Mouse (Mus musculus) urinary bladder, postnatal 25 days (tissue): ENCODE results near the gene Cacna1d.

Source experiments
- DNase-seq: peaks from one replicate; pipeline ENCODE4 v3.0.0; 2022; ENCODE audit warnings: low spot score

Cacna1d gene

GRCm38 (mm10) chr14:30329109-30329508, 162.1 kb downstream of the Cacna1d start:
- DNase-seq: no peak

- DNase-seq: no peak
Measured at GRCm38 (mm10) chr14:30327452-30327851, 163.8 kb downstream of the Cacna1d start.

- no peak for DNase-seq
Measured at GRCm38 (mm10) chr14:30327051-30327450, 164.2 kb downstream of the Cacna1d start.

GRCm38 (mm10) chr14:30326226-30326625, 165.0 kb downstream of the Cacna1d start:
- DNase-seq: no peak

- DNase-seq: no peak
Measured at GRCm38 (mm10) chr14:30324994-30325393, 166.3 kb downstream of the Cacna1d start.

GRCm38 (mm10) chr14:30318715-30319437, 172.4 kb downstream of the Cacna1d start:
- DNase-seq: no peak

- DNase-seq: no peak
Measured at GRCm38 (mm10) chr14:30318293-30318692, 173.0 kb downstream of the Cacna1d start.

- no peak for DNase-seq
Measured at GRCm38 (mm10) chr14:30317616-30318015, 173.6 kb downstream of the Cacna1d start.

GRCm38 (mm10) chr14:30311206-30311889, 179.9 kb downstream of the Cacna1d start:
- DNase-seq: no peak

- no peak for DNase-seq
Measured at GRCm38 (mm10) chr14:30310236-30310635, 181.0 kb downstream of the Cacna1d start.

GRCm38 (mm10) chr14:30306221-30306620, 185.0 kb downstream of the Cacna1d start:
- DNase-seq: no peak

GRCm38 (mm10) chr14:30299946-30300345, 191.3 kb downstream of the Cacna1d start:
- no peak for DNase-seq

- DNase-seq: no peak
Measured at GRCm38 (mm10) chr14:30297492-30297891, 193.8 kb downstream of the Cacna1d start.

- DNase-seq: no peak
Measured at GRCm38 (mm10) chr14:30292135-30292463, 199.2 kb downstream of the Cacna1d start.

GRCm38 (mm10) chr14:30291389-30292134, 199.7 kb downstream of the Cacna1d start:
- DNase-seq: no peak

GRCm38 (mm10) chr14:30284446-30284845, 206.8 kb downstream of the Cacna1d start:
- no peak for DNase-seq

- no peak for DNase-seq
Measured at GRCm38 (mm10) chr14:30284022-30284421, 207.2 kb downstream of the Cacna1d start.

- no peak for DNase-seq
Measured at GRCm38 (mm10) chr14:30275572-30275971, 215.7 kb downstream of the Cacna1d start.

- no peak for DNase-seq
Measured at GRCm38 (mm10) chr14:30272976-30273375, 218.3 kb downstream of the Cacna1d start.

- no peak for DNase-seq
Measured at GRCm38 (mm10) chr14:30272523-30272922, 218.7 kb downstream of the Cacna1d start.

GRCm38 (mm10) chr14:30271856-30272255, 219.4 kb downstream of the Cacna1d start:
- DNase-seq: no peak

- no peak for DNase-seq
Measured at GRCm38 (mm10) chr14:30270350-30270749, 220.9 kb downstream of the Cacna1d start.

- DNase-seq: no peak
Measured at GRCm38 (mm10) chr14:30265728-30266127, 225.5 kb downstream of the Cacna1d start.
